Mouse (Mus musculus): ENCODE data around the gene Themis3. TPM values are rescaled to one million over a fixed set of nuclear protein-coding genes. Genes with fewer than 3 reads are reported as not detected.

Themis3 gene
- polyA plus RNA-seq, 1 experiment from 2014 or later = not detected

- WGBS (ENCODE audit: missing documents) = 2% methylated on average over 50 of the region's 57 CpGs
Observed at GRCm38 (mm10) chr17:66518877-66519553, 75.4 kb downstream of the Themis3 start.

GRCm38 (mm10) chr17:66516953-66517352, 77.5 kb downstream of the Themis3 start:
- H3K27ac ChIP-seq = no peak overlapping the region
- peaks cover 73% of the 10 kb centered on the region for H3K79me2 ChIP-seq (ENCODE audit: inconsistent target)
- no peak overlapping the region for H3K4me3 ChIP-seq (ENCODE audit: inconsistent target)
- no peaks in the 10 kb centered on the region for H3K36me3 ChIP-seq (ENCODE audit: inconsistent target)
- 98% methylated on average over 4 of the region's 4 CpGs for WGBS (ENCODE audit: missing documents)

More at GRCm38 (mm10) chr17:66518877-66519553, 75.4 kb downstream of the Themis3 start:
- H3K27ac ChIP-seq = peak overlapping the region; percentile 43
- no peaks in the 10 kb centered on the region for H3K36me3 ChIP-seq (ENCODE audit: inconsistent target)
- peaks cover 53% of the 10 kb centered on the region for H3K79me2 ChIP-seq (ENCODE audit: inconsistent target)
- peak overlapping the region; percentile 76 for H3K4me3 ChIP-seq (ENCODE audit: inconsistent target)

- Histone ChIP-seq H3K79me2 (ENCODE audit: inconsistent target) (peaks cover 98% of the 10 kb centered on the region), H3K4me3 (ENCODE audit: inconsistent target) (no peak overlapping the region), H3K27ac (no peak overlapping the region), H3K36me3 (ENCODE audit: inconsistent target) (peaks cover 4% of the 10 kb centered on the region; the same call in 1 of the 2 replicates)
- 44% methylated on average over 10 of the region's 10 CpGs for WGBS (ENCODE audit: missing documents)
Observed at GRCm38 (mm10) chr17:66514288-66514995, 80.0 kb downstream of the Themis3 start.

GRCm38 (mm10) chr17:66512202-66512956, 82.0 kb downstream of the Themis3 start:
- no peak overlapping the region for H3K4me3 ChIP-seq (ENCODE audit: inconsistent target)
- H3K27ac ChIP-seq = no peak overlapping the region
- peaks cover 7% of the 10 kb centered on the region; the same call in 1 of the 2 replicates for H3K36me3 ChIP-seq (ENCODE audit: inconsistent target)
- WGBS (ENCODE audit: missing documents) = 52% methylated on average over 15 of the region's 15 CpGs
- H3K79me2 ChIP-seq (ENCODE audit: inconsistent target) = peaks cover 100% of the 10 kb centered on the region

GRCm38 (mm10) chr17:66510221-66510683, 84.2 kb downstream of the Themis3 start:
- Histone ChIP-seq H3K79me2 (ENCODE audit: inconsistent target) (peaks cover 90% of the 10 kb centered on the region), H3K36me3 (ENCODE audit: inconsistent target) (peaks cover 19% of the 10 kb centered on the region; the same call in 1 of the 2 replicates), H3K27ac (no peak overlapping the region), H3K4me3 (ENCODE audit: inconsistent target) (no peak overlapping the region)
- WGBS (ENCODE audit: missing documents) = 78% methylated on average over 10 of the region's 10 CpGs

- no peak overlapping the region for H3K4me3 ChIP-seq (ENCODE audit: inconsistent target)
- H3K36me3 ChIP-seq (ENCODE audit: inconsistent target) = peaks cover 40% of the 10 kb centered on the region
- no peak overlapping the region for H3K27ac ChIP-seq
- WGBS (ENCODE audit: missing documents) = 89% methylated on average over 9 of the region's 9 CpGs
- peaks cover 61% of the 10 kb centered on the region for H3K79me2 ChIP-seq (ENCODE audit: inconsistent target)
Observed at GRCm38 (mm10) chr17:66507049-66507954, 87.1 kb downstream of the Themis3 start.

GRCm38 (mm10) chr17:66504964-66505363, 89.5 kb downstream of the Themis3 start:
- Histone ChIP-seq H3K36me3 (ENCODE audit: inconsistent target) (peaks cover 57% of the 10 kb centered on the region), H3K27ac (no peak overlapping the region), H3K4me3 (ENCODE audit: inconsistent target) (no peak overlapping the region), H3K79me2 (ENCODE audit: inconsistent target) (peaks cover 38% of the 10 kb centered on the region)
- WGBS (ENCODE audit: missing documents) = 95% methylated on average over 8 of the region's 8 CpGs

Other genes with a start within 250 kb of the Themis3 start
- gene Mtcl1, start 144.9 kb downstream of the Themis3 start, polyA plus RNA-seq (2018) = not detected in 3 replicates
- 50.9 to 61.6 TPM (median 61.2 TPM) in 3 replicates for gene Rab12, start 74.9 kb downstream of the Themis3 start, polyA plus RNA-seq (2018)

Data from macrophage (primary cell).